Mouse (Mus musculus): Measurements from ENCODE around the gene Rbms3.

DNA sequence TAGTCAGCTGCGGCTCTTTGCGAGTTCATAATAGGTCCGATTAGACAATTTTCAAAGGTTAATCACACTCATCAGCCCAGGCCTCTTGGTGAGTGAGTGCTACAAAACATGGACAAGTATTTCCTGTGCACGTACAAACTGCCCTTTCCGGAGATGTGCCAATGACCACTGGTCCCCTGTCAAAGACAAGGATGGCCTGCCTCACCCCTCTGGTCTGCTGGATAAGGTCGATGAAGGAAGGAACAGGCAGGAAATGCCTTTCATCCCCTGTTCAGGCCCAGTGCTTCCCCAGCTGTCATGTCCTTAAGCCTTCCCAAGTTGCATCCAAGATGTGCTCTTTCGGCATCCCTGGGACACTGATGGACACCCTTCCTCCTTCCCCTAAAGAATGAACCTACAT, 1016.4 kb downstream of the Rbms3 start:
- TF ChIP-seq CTCF (IDR thresholded peaks at IDR 0.05; ENCODE audit: low read depth, low read length) (no peak), POLR2A (IDR thresholded peaks at IDR 0.05; ENCODE audit: extremely low read depth, insufficient read depth, low read length) (no peak)

Measured in liver, adult 2 months (tissue).